22 mouse cellular contexts compared by ENCODE assay signal in genomic region chr2:27570856-27571255, GRCm38 (mm10). TPM values are rescaled to one million over a fixed set of nuclear protein-coding genes. Genes with fewer than 3 reads are reported as not detected.
A peak's percentile ranks its signal among the peaks of the same experiment; 100 is the strongest.
DNase-seq lines count a peak whose midpoint lies in the region; ATAC-seq lines count a peak whose summit lies in the region.
"Had no signal": no experiment of that assay in that cellular context is flagged by ENCODE, and none has a peak within 500 bp of the region (broad histone marks: within the 10 kb centered on the region; RNA-seq: fewer than 3 reads in every experiment).

No protein-coding gene starts in this region.

- H3K36me3 ChIP-seq in lung, embryonic 16.5 days (ENCODE audit: control insufficient read depth, insufficient read depth, low read length): no peaks in the 10 kb centered on the region
- H3K36me3 ChIP-seq: embryonic facial prominence, embryonic 15.5 days; hindbrain, embryonic 15.5 days; limb, embryonic 13.5 days had no signal

- no peak for ATAC-seq in lung, embryonic 16.5 days (ENCODE audit: low read depth)
- ATAC-seq: forebrain, embryonic 16.5 days had no signal

- no peaks in the 10 kb centered on the region for H3K27me3 ChIP-seq in lung, embryonic 16.5 days (ENCODE audit: control insufficient read depth, insufficient read depth, low read depth, low read length)
- H3K27me3 ChIP-seq: embryonic facial prominence, embryonic 15.5 days; hindbrain, embryonic 15.5 days; limb, embryonic 13.5 days had no signal

- H3K4me2 ChIP-seq in lung, embryonic 16.5 days (ENCODE audit: low read depth, low read length): no peak overlapping the region
- H3K4me2 ChIP-seq: embryonic facial prominence, embryonic 15.5 days; hindbrain, embryonic 15.5 days; limb, embryonic 13.5 days had no signal

- H3K4me3 ChIP-seq in lung, embryonic 16.5 days (ENCODE audit: low read length): no peak overlapping the region
- H3K4me3 ChIP-seq: embryonic facial prominence, embryonic 15.5 days; hindbrain, embryonic 15.5 days; layer of hippocampus, adult 2 months; limb, embryonic 13.5 days had no signal

- peak overlapping the region; percentile 89; the same call in 1 of the 2 replicates for H3K27ac ChIP-seq in lung, embryonic 16.5 days (ENCODE audit: low read length)
- H3K27ac ChIP-seq: embryonic facial prominence, embryonic 15.5 days; hindbrain, embryonic 15.5 days; layer of hippocampus, adult 2 months had no signal

- peaks cover 24% of the 10 kb centered on the region for H3K4me1 ChIP-seq in lung, embryonic 16.5 days (replicated peaks; ENCODE audit: control insufficient read depth, insufficient read depth, low read length)

- H3K9me3 ChIP-seq in lung, embryonic 16.5 days (ENCODE audit: control insufficient read depth, low read length): no peaks in the 10 kb centered on the region
- H3K9me3 ChIP-seq: embryonic facial prominence, embryonic 15.5 days; hindbrain, embryonic 15.5 days; limb, embryonic 13.5 days had no signal

- peak; percentile 75 for DNase-seq in heart, adult 11 months
- DNase-seq in heart, adult 8-10 months (ENCODE audit: low spot score): no peak
- DNase-seq in lung, postnatal 4 days: no peak
- DNase-seq in ZHBTc4 (ENCODE audit: low read depth, low spot score): peak; percentile 72
- no peak for DNase-seq in yolk sac, embryonic 10.5 days (ENCODE audit: low spot score)
- DNase-seq in urinary bladder, adult 2 months (ENCODE audit: low spot score): no peak
- DNase-seq: adrenal gland, postnatal 10 days; cerebellum, adult 8-10 months; cerebellum, postnatal 36 days; gastrocnemius, postnatal 10 days; heart, adult 18-20 months; kidney, adult 8-10 months; kidney, postnatal 10 days; lung, postnatal 14 days; midbrain, embryonic 14.5 days; thymus, postnatal 14 days had no signal

- WGBS in lung, embryonic 16.5 days: 54% methylated on average over 5 of the region's 5 CpGs

- H3K9ac ChIP-seq in lung, embryonic 16.5 days (ENCODE audit: low read length): no peak overlapping the region
- H3K9ac ChIP-seq: embryonic facial prominence, embryonic 15.5 days; hindbrain, embryonic 15.5 days; limb, embryonic 13.5 days had no signal

RNA-seq across cellular contexts. Expression of gene Wdr5, which starts 55.9 kb away (rescaled TPM):
- 10 to 100 TPM; 22.0 to 25.5 (median 23.5) TPM for total RNA-seq in heart, adult 8-10 months (2022)
- polyA plus RNA-seq in lung, embryonic 16.5 days (2015; fragmentation: Nextera tagmentation; extraction: Ambion mirVana): 49.8 and 53.0 TPM in 2 replicates
- polyA plus RNA-seq in urinary bladder, adult 2 months (2012; rRNA removed): 29.1 and 34.4 TPM in 2 replicates

Comparison
In these comparisons a context has a peak if more than half of its experiments do, and no peak if none do; other contexts are left out.
1. DNase-seq: peak in heart, adult 11 months (single experiment) and ZHBTc4 (single experiment); none in heart, adult 8-10 months (single experiment), lung, postnatal 4 days (0 of 2), yolk sac, embryonic 10.5 days (single experiment) and urinary bladder, adult 2 months (single experiment).